Mouse (Mus musculus) heart, adult 18-20 months (tissue): ENCODE measurements around the gene Chd8. TPM values are rescaled to one million over a fixed set of nuclear protein-coding genes. Genes with fewer than 3 reads are reported as not detected.
A peak's percentile ranks its signal among the peaks of the same experiment; 100 is the strongest.
"Not testable (repeated sequence)": the region's sequence is repeated elsewhere in the genome, so short reads cannot be mapped to it uniquely, and the experiment has no call there.

Source experiments
- DNase-seq, 2 experiments: peaks; one replicate each; pipeline ENCODE4 v3.0.0; 2021 to 2022; ENCODE audit warnings: mixed read lengths in 1 of 2
- long read RNA-seq, 2 experiments: library from polyadenylated mRNA; stranded (forward); transcript quantifications; one replicate each; pipeline ENCODE4 v2.0.0; 2021
- total RNA-seq, 2 experiments: library from RNA; stranded (reverse); gene quantifications; 2 replicates each; pipeline ENCODE4 v1.2.3; 2021

The Chd8 gene
- total RNA-seq, result 10 to 100 TPM; 34.2 to 37.7 TPM
- long read RNA-seq, experiment 1, partial matches to known transcripts, result 0 of 2 reads
- long read RNA-seq, experiment 1, other reads (novel, unspliced or antisense), result 1 of 2 reads
- long read RNA-seq, experiment 2, partial matches to known transcripts, result 0 of 3 reads
- long read RNA-seq, experiment 2, other reads (novel, unspliced or antisense), result 3 of 3 reads

DNA sequence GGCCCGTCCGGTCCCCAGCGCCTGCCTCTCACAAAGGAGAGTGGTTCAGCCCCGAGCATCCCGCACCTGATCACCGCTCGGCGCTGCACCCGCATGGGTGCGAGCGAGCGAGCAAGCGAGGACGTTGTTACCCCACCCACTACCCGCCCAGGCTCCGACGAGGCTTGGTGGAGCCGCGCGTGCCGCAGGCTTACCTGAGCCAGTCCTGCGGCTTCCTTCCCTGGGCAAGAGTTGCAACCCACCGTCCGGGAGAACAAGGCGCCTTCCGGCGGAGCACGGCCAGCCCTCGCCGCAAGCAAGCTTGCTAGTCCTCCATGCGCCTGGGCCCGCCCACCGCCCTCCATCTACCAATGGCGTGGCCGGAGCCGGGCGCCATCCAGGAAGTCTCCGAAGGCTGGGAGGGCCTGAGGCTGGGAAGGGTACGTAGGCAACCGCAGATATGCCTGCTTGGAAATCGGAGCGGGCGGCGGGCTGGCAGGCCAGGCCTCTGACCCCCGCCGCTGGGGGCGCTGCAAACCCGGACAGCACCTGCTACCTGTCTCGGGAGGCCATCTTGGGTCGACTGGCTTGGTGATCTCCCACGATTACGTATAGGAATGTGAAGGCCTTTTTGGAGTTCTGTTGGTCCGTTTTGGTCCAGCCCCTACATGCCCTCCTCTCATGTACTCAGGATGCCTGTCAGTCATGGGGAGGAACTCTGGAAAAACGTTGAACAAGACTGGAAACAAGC lies at the start of gene Chd8:
Gene Chd8, minus strand, starts transcription at position 297 of the 730 bp plus-strand sequence.
- DNase-seq, result peak; percentile 98 to 99

DNA sequence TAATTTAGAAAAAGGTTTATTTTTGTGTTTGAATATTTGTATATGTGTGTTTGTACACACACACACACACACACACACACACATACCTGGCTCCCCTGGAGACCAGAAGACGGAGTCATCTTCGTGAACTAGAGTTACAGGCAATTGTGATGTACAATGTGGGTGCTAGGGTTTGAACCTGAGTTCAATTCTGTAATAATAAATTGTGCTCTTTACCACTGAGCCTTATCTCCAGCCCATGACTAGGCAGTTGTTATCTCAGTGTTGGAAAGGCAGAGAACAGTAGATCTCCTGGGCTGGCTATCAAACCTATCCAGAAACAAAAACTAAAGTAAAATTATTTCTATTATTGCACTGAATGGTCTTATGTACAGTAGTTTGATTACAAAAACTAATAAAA lies 48.5 kb upstream of the Chd8 start:
- DNase-seq, result no peak

DNA sequence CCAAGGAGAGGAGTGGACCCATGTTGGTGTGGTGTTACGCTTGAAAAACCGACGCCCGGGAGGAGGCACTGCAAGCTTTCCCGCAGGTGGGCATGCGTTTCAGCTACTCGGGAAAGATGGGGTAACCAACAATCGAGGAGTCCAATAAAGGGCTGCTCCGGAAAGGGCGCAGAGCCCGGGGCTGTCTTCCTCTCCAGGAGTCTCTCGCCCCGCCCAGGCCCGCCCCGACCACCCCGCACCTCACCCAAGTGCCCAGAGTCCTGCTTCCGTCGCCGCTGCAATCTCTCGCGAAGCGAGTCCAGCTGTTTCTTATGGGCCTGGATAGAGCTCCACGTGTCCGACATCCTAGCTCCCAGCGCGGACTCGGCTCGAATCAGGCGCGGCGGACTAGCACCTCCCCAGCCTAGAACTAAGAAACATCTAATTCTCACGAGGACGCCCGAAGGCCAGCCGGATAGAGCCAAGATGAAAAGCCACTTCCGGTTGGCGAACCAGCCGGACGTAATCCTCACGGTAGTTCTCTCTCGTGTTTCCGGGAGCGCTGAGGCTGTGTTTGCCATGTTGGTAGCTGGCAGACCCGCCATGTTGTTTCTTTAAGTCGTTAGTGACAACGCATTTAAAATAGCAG lies 47.2 kb upstream of the Chd8 start, which contains the start of gene Mettl3:
Gene Mettl3, minus strand, starts transcription at position 485 of the 628 bp plus-strand sequence.
- peak; percentile 93 to 95 for DNase-seq

DNA sequence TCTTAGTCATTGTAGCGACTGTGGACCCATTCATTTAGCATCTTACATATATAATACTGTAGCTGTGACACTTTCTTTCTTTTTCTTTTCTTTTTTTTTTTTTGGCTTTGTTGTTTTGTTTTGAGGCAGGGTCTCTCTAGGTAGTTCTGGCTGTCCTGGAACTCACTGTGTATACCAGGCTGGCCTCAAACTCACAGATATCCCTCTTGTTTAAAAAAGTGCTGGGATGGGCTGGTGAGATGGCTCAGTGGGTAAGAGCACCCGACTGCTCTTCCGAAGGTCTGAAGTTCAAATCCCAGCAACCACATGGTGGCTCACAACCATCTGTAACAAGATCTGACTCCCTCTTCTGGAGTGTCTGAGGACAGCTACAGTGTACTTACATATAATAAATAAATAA lies 45.9 kb upstream of the Chd8 start:
- DNase-seq, result not testable (repeated sequence)

DNA sequence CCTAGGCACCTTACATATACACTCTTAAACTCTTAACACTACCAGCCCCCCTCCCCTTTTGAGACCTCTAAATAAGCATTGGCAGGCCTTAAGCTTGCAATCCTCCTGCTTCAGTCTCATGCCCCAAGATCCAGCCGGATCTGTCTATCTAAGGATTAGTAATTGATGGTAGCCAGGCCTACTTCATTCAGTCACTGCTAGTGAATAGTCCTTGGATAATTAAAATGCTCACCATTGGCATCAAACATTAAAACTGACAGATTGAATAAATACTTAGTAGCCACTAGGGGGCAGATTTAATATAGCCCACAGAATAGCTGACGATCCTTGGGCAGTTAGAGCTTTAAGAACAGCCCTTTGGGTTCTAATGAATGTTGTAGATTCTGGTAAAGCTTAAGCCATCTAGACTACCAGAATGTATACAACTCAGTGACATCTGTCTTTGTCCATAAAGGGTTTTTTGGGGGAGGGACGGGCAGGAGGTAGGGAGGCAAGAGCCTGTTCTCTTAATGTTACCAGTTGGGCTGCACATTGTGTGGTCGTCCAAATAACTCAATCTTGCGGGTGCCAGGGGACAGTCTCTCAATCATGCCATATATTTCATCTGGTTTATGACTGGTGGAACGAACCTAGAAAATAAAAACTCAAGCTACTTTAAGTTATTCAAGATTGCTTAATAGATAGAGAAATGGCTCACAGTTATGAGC lies 38.1 kb upstream of the Chd8 start:
- DNase-seq, result peak in 1 of 2 experiments; percentile 20

DNA sequence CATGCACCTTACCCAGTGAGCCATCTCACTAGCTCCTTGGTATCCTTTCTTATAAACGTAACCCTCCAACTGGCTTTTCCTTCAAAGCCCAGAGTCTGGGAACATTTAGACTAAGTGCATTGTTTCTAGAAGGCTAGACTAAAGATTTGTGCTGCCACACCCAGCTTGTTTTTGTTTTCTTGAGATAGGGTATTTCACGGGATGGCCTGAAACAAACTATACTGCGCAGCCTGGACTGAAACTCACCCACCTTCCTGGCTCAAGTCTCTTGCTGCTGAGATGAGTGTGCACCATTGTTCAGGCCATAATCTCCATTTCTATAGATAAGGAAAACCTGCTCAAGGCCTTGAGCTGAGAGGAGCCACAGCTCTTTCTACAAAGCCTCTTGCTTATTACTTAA lies 26.6 kb upstream of the Chd8 start:
- no peak for DNase-seq

DNA sequence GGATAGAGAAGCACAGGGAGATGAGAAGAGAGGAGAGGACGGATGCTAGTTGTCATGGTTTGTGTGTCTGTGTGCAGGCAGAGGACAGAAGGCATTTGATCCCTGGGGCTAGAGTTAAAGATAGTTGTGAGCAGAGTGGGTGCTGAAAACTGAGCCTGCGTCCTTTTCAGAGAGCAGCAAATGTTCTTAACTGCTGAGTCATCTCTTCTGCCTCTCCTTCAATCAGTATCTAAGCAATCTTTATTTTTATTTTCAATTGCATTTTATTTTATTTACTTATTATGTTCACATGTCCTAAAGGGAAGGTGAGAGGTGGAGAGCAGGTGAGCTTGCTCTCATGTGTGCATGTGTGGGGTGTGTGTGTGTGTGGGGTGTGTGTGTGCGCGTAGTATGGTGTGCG lies 26.0 kb upstream of the Chd8 start:
- DNase-seq, result no peak

DNA sequence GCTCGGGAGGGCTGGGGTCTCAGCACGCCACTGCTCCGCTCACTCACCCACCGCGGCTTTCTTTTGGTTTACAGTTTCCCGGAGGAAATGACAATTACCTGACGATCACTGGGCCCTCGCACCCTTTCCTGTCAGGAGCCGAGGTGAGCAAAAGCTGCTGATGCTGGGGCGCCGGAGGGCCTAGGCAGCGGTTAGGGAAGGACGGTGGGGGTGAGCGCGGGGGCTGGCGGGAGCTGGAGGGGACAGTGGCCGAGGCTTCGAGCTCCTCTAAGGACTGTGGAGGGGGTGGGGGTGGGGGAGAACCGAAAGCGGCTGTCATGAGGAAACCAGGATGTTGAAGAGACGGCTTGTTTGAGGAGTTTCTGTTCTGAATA lies 22.2 kb upstream of the Chd8 start:
- DNase-seq, result no peak

DNA sequence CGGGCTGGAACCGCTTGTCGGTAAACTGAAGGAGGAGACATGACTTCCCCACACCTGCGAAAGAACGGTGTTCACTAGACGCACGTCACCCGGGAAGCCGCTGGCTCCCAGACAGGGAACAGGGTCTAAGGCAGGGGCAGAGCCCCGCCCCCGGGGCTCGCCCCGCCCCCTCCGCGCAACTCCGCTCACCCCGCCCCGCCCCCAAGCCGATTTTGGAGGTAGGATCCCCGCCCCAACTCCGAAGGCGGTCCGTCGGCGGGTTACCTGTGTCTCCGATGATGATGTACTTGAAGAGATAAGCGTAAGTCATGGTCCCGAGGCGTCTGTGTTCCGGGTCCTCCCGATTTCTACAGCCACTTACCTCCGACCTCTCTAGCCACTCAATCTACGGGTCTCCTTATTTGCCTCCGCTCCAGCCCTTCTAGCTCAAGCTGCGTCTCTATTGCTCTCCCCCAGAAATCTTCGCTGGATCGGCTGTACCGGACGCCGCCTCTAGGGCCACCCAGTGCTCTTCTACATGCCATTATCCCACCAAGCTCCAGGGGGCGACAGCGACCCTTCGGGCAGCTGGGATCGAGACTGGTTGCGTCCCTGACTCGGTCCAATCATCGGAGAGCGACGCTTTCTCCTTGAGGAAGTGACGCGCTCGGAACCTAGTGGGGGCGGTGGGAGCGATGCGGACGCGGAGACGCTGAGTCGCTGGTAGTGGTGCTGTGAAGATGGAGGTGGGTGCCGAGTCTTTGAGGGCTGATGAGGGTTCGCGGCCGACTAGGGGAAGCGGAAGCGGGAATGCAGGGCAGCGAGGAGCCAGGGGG lies 21.6 kb upstream of the Chd8 start, which contains the start of the genes Tox4 and Rab2b:
Gene Tox4, plus strand, starts transcription at position 215 of the 815 bp plus-strand sequence.
Gene Rab2b, minus strand, starts transcription at position 614 of the 815 bp plus-strand sequence.
- peak; percentile 99 for DNase-seq

DNA sequence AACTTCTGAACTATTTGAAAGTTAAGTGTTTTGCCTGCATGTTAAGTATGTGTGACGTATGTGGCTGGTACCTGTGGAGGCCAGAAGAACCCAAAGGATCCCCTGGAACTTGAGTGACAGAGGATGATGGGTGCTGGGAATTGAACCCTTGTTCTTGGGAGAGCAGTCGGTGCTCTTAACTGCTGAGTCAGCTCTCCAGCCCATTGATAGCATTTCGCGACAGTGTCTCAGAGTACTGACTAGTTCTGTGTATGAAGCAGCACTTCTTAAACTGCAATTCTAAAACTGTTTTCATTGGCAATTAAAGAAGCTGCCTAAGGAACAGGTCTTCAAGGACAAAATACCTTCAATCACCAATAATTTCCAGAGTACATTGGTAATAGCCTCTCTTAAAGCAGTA lies 19.6 kb upstream of the Chd8 start:
- no peak for DNase-seq

DNA sequence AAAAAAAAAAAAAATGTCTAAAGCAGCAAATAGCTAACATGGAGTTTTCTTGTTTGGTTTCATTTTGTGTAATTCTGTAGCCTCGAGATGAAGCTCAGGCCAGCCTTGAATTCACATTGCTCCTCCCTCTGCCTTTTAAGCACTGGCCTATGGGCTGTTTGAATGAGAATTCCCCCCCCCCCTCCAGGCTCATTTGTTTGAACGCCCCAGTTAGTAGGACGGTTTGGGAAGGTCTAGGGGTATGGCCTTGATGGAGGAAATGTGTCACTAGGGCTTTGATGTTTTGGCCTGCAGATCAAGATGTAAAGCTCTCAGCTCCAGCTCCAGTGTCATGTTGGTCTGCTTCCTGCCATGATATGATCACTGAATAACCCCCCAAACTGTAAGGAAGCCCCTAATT lies 15.2 kb upstream of the Chd8 start:
- no peak for DNase-seq

DNA sequence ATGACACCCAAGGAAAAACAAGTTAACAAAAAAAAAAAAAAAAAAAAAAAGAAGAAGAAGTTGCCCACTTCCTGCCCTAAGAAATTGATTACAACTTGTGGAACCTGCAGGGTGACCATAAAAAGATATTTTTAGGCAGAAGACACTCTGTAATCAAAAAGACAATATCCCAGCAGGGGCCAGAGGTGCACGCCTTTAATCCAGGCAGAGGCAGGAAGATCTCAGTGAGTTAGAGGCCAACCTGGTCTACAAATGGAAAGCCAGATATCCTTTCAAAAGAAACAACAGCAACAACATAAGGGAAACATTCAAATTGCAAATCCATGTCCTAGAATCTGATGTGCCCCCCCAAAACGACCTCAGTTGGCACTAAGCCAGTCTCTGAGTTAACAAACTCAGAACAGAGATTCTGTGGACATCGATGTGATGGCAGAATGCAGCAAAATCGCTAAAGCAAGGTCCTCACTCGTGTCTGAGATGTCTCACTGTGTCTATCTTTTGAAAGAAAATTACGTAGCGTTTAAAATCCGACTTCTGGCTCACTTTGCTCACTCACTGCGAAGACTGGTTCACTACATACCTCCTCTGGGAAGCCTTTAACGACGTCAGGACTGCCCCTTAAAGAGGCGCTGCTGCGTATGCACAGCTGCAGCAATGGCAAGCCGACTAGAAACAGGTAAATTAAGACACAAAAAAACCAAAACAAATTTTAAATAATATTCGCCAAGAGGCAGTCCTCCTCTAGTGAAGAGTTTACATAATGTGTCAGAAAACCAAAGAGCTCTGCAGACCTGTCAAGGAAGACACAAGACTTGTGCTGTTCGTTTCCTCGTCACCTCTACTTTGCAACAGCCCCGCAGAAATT lies 1.0 kb downstream of the Chd8 start:
- peak in 1 of 2 experiments; percentile 12 for DNase-seq

DNA sequence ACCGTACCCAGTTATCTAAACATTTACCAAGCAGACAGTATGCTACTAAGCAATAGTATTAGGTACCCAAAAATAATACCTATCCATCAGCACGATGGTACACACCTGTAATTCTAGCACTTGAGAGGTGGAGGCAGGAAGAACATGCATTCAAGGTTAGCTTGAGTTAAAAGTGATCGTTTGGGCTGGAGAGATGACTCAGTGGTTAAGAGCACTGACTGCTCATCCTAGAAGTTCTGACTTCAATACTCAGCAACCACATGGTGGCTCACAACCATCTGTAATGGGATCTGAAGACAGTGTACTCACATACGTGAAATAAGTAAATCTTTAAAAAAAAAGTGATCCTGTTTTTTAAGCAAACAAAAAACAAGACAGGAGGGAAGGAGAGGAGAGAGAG lies 11.5 kb downstream of the Chd8 start:
- DNase-seq, result no peak

DNA sequence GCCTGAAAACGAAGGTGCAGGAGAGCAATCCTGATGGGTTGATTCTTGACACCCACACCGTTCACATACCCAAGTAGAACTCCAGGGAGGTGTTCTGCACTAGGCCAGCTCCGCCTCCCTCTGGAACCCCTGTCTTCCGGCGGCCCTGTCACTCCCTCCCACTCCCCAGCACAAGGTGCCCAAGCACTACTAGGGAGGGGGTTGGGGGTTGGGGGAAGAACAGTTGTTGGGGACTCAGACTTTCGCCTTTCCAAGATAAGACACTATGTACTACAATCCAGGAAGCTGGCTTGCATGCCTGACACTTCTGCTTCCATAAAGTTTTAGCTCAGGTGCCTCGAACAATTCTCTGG lies 12.9 kb downstream of the Chd8 start:
- no peak for DNase-seq

DNA sequence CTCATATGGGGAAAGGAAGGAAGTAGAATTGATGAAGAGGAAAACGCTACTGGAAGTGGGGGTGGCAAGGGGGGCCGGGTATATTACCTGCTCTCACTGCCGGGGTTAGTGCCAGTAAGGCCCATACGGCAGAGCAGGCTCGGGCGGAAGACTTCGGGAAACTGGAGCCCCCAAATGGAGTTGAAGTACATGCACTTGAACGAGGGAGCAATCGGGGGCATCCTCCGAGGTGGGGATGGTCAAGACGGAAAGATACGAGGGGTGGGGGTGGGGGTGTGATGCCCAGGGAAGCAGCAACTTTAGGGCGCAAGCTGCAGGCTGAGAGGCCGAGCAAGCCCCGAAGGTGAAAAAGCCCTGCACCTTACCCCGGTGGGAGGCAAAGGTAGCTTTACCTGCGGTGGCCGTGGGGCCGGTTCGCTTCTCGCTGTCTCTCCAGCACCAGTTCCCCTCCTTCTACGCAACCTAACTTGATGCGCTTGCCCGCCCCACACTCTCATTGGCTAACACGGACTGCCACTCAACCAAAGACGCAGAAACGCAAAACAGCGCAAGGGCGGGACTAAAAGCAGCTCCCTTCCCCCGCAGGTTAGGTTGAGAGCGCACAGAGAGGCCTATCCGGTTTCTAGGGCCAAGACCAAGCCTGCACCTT lies 13.4 kb downstream of the Chd8 start:
- peak; percentile 99 to 100 for DNase-seq

DNA sequence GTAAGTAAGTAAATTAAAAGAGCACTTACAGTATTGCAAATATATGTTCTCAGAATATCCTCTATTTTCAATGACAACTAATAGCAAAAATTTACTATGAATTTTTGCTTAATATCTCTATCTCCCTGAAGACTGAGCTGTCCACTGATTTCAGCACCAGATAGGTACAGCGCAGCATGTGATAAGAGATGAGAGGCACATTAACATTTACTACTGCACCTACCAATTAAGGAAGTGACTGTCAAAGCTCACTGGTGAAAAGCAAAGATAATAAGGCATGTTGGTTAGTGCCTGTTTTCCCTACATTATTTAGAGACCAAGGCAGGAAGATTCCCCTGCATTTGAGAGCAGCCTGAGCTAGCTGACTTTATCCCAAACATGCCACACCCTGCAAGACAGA lies 21.4 kb downstream of the Chd8 start:
- no peak for DNase-seq

DNA sequence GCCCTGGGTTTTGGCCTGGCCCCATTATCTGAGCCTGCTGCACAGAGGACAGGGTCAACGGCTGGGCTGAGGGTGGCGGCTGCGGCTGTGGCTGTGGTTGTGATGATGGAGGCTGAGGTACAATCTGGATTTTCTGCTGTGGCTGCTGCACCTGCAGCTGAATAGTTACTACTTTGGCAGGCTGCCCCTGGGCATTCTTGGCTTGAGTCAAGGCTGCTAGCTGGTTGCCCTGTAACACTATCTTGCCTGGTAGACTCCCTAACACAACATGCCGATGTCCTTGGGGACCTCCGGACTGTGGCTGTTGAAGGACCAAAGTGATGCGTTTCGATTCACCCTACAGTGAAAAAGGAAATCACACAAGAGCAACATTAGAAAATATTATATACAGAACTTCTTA lies 22.4 kb downstream of the Chd8 start:
- DNase-seq, result peak; percentile 47 to 50

DNA sequence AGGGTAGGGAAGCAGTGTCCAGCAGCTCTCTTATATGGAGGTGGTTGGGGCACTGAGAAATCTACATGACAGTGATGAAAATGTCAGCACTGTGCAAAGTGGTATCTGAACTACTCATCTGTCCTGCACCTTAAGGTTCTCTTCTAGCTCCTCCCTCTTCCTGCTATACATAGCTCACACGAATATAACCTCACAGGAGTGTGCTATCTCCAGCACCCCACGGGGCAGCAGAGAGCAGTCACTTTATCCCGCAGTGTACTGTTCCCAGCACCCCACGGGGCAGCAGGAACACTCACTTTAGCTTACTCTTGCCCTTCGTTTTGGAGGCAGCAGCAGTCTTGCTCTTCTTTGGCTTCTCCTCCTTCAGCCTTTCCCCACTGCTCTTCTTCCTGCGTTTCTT lies 25.3 kb downstream of the Chd8 start:
- DNase-seq, result no peak

DNA sequence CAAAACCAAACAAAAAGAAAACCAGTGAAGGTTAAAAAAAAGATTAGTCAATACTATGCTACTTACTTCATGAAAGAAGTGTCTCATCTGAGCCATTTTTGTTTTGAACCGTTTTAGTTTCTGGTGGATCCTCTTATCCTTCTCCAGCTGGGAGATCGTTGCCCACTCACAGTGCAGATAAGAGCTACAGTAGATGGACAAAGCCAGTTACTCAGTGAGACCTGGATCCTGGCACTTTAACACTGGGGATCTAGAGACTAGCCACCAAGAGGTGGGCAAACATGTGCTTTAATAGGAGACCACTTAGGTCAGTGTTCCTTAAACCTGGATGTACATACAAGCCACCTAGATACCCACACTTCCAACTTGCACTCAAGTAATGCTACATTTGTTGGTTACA lies 31.6 kb downstream of the Chd8 start:
- no peak for DNase-seq

DNA sequence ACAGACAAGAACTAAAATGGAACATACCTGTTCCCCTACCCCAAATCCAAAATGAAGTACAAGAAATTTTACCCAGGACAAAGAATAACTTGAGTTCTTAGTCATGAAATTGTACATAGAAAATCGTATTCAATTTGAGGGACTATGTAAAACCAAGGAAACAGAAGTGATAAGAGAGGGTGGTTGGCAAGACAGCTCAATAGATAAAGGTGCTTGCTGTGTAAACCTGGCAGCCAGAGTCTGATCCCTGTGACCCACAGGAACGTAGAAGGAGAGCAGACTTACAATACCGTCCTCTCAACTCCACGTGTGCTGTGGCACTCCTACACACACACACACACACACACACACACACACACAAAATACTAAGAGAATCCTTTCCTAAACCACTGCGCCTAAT lies 40.3 kb downstream of the Chd8 start:
- DNase-seq, result no peak
